Mouse (Mus musculus) T-helper 1 cell (primary cell): ENCODE measurements around the gene Tpra1.

Experiments used
- in situ Hi-C: fragments of 300-600 bp; cut with MboI, MseI; formaldehyde crosslinking; loops from one replicate; pipeline ENCODE4 v1.15.1; 2025; ENCODE audit warnings: high pct_unique_total_duplicates

The Tpra1 gene

DNA sequence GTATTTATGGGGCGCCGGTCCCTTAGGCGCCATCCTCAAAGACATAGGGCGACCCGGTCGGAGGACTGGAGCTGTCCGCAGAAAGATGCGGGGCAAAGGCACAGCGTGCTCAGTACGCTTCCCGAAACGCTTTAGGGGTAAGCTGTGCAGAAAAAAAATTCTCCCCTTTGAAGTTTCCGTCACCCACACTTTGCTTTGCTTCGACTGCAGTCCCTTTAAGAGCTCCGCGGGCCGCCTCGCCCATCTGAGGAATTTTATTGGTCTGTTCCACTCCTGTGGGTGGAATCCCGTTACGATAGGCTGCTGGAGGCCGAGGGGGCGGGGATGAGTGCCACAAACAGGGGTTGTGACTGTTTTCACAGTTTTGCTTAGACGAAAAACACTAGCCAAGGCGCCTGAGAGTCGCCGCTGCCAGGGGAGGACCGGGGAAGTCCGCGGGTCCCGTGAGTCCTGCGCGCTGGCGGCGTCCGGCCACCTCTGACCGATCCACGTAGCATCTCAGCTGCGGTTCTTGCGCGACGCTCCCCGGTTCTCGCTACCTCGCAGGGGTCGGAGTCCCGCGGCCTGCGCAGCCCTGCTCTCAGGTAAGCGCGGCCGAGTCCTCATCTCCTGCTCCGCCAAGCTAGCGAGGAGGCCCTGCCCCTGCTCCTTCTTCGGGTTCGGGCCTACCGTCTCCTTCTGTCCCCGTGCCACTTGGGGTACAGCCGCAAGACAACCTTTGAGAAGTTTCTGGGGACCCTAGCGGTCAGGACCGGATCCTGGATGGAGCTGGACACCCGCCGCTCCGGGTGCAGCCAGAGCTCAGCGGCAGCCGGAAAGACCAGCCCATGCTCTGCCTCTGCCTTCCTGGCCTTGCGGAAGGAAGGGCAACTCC is at the start of gene Tpra1:
TSS of gene Tpra1 (plus strand) at position 305 of the 874 bp plus-strand sequence.
- in situ Hi-C loops = loop anchor here (10.0 kb wide), 1 partner anchor 1843 kb away; no protein-coding TSS in a partner anchor

DNA sequence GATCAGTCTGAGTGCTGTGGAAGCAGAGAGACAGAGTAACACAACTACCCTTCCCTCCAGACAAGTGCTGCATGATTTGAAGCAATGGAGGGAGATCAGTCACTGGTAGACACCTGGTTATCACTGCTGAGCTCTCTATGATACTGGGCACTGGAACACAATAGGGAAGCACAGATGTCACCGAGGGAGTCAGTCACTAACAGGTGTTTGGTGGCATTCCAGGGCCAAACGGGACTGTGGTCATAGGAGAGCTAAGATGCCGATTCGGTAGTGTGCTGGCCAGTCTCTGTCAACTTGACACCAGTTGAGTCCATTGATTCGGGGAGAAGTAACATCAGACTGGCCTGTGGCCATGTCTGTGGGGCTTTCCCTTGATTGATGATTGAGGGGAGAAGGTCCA is 47.5 kb upstream of the Tpra1 start:
- in situ Hi-C loops = no loop called here

DNA sequence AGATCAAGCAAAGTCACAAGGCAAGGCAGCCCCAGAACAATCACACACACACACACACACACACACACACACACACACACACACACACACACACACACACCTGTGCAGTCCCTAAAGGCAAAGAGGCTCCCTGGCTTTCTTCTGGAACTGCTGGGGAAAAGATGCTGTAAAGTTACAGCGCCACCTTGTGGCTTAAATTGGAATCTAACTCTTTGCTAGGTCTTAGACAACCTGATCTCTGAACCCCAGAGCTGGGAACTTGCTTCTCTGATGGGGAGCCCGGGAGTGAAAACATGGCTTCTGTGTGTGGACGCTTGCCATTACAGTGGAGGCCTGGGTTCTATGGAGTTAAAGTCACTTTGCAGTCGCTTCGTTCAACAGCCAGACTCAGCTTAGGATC is 46.4 kb upstream of the Tpra1 start:
- in situ Hi-C loops = no loop called here

DNA sequence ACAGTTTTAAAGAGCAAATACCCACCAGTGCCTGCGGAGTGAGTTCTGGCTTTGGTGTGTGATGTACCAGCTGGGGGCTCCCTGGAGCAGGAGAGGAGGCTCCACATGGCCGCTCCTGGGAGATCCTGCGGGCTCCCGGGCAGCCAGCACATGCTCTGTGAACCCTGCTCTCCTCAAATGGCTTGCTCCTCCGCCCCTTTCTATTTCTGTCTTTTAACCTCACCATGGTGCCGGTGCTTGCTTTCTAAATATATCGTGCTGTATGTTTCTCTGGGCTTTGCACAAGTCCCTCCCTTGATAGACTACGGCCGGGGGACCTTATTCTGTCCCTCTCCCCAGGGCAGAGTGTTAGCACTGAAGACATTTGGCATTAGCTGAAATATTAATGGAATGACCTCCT is 44.8 kb upstream of the Tpra1 start:
- in situ Hi-C loops = no loop called here

DNA sequence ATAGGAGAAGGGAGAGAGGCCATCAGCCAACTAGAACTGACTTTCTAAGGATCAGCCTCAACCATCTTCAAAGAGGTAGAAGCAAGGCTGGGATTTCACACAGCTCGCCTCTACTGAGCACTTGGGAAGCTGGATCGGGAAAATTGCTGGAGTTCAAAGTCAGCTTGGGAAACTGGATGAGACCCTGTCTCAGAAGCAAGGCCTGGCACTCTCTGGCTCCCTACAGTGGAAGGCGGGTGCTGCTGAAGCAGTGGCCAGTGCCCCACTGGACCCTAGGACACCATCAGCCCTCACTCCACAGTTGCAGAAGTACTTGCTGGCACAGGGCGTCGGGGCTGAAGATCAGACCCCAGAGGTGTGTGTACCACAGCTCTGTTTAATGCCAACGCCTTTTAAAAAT is 44.2 kb upstream of the Tpra1 start:
- in situ Hi-C loops = no loop called here

DNA sequence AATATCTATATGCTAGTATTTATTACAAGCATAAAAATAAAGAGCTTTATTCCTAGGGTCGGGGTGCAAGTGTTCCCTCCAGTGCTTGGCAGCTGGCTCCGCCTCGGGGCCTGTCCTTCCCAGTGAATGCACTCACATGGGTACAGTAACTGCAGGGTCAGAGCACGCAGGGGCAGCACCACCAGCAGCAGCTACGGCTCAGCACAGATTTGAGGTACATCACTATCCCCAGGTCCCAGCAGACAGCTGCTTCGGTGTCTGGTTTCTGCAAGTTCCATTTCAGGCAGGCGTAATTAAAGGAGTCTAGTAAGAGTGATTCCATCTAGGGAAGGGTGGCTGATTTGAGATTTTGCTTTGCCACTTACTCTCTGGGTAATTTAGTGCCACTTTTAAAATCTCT is 43.7 kb upstream of the Tpra1 start:
- in situ Hi-C loops = no loop called here

DNA sequence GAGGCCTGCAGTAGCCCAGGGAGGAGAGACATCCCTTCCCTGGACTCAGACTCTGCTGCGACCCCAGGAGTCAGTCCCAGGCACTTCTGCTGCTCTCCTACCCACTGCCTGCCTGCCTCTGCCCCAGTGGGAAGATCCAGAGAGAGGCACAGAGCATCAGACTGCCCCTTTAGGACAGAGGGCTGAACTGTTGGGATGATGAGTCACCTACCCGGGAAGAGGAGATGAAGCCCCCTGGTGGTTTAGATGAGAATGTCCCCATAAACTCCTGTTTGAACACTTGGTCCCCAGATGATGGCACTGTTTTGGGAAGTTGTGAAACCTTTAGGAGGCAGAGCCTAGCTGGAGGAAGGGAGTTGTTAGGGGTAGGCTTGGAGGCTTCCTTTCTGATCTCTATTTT is 41.1 kb upstream of the Tpra1 start:
- in situ Hi-C loops = no loop called here

DNA sequence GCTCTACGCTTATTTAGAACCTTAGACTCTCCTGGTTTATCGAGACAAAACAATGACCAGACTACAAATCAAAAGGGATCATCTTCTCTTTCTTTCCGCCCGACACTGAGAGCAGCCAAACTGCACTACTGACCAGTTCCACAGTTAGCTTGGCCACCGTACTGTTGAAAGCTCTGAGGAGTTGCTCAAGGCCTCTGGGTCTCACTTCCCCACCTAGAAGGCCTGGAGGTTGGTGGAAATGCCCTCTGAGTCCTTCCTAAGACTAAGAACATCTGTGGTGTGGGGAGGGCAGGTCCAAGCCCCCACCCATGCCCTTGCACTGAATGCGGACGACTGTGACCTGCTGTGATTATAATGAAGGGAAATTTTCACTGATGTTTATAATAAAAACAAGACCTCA is 36.3 kb upstream of the Tpra1 start:
- in situ Hi-C loops = no loop called here

DNA sequence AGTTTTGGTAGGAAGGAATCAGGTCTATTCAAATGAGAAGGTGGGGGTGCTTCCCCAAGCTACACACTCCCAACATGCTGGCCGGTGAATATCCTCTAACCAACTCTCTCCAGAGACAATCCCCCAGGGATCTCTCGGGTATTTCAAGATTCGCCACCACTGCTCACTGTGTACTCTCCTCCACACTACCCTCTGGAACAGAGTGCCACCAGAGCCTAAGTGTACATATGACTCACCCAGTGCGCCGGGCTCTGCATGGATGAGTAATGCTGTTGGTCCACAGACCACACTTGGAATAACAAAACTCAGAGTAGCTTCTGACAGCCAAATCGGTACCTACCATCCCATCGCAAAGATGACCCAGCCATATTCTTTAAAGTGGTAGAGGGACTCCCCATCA is 32.6 kb upstream of the Tpra1 start:
- in situ Hi-C loops = no loop called here

DNA sequence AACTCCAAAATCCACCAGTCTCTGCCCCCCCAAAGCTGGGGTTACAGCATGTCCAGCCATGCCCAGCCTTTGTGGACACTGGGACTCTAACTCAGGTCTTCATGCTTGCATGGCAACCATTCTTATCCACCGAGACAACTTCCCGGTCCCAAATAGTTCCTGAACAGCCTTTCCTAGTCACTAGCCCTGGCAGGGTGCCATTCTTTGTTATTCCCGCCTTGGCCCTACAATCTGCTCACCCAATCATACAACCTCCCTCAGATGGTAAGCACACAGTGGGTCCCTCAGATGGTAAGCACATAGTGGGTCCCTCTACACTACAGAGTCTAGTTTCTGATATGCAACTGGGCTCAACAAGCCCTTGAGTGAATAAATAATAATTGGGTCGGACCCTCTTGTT is 31.5 kb upstream of the Tpra1 start:
- in situ Hi-C loops = no loop called here

DNA sequence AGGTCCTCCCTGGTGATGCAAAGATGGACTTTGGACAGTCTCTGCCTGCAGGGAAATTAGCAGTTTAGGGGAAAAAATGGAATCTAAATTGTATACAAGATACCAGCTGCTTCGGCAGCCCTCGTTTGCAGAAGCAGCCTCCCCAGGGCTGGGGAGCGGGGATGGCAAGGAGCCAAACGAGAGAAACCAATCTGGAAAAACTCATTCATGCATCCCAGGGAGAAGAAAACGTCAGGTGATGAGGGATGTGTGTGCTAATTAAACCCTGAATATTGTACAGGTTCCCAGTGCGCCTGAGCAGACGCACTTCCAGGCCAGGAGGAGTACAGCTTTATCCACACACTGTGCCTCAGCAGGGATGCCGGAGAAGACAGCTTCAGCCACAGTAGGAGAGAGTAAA is 30.5 kb upstream of the Tpra1 start:
- in situ Hi-C loops = no loop called here

DNA sequence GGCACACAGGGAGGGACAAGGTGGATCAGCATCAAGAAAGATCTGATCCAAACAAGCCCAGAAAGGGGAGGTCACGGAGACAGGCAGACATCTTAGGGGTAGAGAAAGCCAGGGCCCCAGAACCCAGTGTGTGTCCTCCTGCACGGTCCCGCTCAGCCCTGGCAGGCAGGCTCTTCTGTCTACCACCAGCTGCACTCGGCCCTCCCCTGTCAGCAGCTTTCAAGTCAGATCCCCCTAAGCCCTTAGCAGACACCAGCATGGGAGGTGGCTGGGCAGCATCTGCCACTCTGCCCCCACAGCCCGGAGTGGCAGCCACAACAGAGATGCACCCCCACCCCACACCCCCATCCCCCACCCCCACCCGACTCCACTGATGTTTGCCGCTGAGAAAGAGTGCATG is 29.2 kb upstream of the Tpra1 start:
- in situ Hi-C loops = no loop called here

DNA sequence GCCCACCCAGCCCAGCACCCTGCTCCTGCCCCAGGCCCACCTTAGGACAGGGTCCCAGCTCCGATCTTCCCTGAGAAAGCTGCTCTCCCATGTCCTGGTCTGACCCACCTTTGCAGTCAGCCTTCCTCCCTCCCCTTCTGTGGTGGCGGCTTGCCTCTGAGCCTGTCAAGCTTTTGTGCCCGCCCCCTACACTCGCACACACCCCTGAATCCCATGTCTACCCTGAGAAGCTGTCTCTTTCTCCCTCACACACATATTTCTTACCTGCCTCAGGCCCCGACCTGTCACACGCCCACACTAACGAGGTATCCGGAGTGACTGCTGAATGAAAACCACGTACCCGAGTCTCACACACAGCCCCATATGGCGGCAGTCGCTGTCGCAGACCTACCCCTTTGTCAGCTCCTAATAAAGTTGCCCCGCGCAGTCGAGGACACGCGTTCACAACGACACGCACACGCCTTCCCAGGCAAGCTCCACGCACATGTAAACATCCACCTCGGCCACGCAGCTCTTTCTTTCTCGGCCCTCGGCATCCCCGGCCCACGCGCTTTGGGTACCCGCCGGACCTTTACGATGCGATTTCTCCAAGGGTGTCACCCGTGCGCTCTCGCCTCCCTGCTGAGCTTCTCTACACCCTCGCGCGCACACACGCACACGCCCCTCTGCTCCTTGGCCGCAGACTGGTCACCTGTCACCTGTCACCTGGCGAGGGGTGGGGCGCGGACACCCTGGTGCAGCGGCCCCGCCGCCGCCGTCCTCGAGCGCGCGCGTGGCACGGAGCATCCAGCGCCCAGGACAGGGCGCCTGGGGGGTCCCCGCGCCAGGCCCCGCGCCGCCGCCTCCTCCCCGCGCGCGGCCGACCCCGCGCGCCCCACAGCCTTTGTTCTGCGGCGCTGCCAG is 27.8 kb upstream of the Tpra1 start:
- in situ Hi-C loops = no loop called here

DNA sequence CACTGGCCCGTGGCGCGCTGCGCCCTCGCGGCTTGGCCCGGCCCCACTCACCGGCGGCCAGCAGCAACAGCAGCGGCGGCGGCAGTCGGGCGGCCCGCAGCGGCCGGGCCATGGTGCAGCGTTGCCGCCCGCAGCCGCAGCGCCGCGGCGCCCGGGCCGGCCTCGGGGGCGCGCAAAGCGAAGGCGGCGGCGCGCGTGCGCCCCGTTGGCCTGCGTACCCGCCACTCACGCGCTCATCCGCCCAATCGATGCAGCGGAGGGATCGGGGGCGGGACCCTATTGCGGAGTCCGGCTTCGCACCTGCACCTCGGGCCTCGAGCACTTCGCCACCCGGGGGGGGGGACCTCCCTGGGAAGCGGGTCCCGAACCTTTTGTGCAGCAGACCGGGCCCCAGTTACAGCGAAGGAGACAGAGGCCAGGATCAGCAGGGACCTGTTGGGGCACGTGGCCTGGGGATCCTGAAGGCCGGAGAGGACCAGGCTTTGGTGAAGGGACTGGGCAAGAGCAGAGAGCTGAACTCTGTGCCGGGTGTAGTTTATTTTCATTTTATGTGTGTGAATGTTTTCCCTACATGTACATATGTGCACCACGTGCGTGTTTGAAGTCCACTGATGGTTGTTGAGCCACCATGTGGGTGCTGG is 27.1 kb upstream of the Tpra1 start, which contains the start of gene Podxl2:
TSS of gene Podxl2 (minus strand) at position 177 of the 641 bp plus-strand sequence.
- in situ Hi-C loops = no loop called here

DNA sequence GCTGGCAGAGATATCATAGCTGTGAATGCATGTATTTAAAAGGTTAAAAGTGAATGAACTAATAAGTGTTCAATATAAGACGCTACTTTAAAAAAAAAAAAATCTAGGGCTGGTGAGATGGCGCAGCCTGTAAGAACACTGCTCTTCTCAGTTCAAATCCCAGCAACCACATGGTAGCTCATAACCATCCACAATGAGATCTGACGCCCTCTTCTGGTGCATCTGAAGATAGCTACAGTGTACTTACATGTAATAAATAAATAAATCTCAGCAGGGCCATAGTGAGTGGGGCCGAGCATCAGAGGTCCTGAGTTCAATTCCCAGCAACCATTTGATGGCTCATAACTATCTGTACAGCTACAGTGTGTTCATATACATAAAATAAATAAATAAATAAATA is 22.6 kb upstream of the Tpra1 start:
- in situ Hi-C loops = no loop called here

DNA sequence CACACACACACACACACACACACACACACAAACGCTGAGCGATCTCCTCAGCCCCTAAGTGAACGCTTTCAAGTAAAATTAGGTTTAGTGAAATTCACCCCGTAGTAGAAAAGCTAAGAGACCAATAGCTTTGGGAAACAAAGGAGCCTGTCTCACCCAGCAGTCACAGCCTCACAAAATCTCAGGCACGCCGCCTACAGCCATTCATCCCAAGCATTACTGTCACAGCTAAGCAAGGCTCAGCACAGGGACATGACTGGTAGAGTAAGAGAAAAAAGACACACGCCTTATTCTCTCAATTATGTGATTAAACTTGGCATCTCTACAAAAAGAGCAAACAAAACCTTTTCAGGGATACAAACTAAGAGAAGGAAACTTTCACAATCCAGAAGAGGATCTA is 20.7 kb upstream of the Tpra1 start:
- in situ Hi-C loops = no loop called here

DNA sequence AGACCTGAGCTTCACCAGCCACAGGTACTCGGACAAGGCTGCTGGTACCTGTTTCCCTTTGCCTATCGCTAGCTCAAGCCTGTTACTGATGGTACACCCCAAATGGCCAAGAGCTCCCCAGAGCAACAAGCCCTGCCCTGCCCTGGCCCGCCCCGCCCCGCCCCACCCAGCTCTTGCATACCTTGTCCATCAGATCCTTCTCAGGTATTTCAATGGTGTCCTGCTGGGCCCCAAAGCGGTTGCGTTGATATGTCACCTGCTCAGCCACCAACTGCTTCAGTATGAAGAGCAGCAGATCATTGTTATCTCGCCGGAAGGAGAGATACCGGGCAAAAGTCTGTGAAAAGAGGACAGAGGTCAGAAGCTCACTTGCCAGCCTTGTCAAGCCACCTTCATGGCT is 17.9 kb upstream of the Tpra1 start:
- in situ Hi-C loops = no loop called here

DNA sequence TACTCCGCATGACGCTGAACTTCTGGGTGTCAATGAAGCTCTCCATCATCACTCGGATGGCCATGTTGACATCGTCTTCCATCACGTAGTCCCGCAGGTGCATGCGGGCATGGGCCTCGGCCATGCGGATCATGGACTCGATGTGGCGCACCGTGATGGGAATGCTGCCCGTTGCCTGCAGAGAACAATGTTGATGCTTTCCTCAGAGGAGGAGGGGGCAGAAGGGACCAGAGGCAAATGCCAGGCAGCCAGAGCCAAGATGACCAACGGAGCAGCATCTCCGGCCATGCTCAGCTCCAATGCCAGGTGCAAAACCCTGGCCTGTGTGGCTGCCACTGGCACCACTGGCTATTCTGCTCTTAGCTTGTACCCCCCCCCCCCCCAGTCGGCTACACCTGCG is 17.4 kb upstream of the Tpra1 start:
- in situ Hi-C loops = no loop called here

DNA sequence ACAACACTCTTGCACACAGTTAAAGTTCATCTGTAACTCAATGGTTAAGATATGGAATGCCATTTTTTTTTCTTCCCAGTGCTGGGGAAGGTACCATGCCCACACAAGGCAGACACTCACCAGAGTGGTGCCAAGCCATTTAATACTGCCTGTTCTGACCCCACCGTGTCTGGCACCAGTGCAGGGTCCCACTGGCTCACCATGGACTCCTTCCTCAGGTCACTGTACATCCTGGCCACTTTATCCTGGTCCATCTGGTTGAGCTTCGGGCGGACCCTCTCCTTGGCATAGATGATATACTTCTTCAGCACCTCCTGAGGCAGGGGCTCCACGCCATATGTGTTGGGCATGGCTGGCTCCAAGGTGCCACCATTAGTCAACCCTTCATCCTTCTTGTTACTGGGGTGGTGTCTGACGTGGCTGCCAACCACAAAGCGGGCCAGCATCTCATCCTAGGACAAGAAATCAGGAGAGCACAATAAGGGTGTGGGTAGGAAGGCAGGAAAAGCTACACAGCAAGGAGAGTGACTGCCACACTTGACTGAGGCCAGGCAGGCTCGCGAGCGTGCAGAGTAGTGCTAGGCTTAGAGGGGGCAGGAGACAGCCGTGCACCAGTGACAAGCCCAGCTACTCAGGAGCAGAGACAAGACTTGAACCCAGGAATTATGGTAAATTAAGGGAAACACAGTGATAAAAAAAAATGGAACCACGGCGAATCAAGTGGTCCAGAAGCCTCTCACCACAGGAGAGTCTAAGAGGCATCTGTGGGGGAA is 16.2 kb upstream of the Tpra1 start:
- in situ Hi-C loops = no loop called here

DNA sequence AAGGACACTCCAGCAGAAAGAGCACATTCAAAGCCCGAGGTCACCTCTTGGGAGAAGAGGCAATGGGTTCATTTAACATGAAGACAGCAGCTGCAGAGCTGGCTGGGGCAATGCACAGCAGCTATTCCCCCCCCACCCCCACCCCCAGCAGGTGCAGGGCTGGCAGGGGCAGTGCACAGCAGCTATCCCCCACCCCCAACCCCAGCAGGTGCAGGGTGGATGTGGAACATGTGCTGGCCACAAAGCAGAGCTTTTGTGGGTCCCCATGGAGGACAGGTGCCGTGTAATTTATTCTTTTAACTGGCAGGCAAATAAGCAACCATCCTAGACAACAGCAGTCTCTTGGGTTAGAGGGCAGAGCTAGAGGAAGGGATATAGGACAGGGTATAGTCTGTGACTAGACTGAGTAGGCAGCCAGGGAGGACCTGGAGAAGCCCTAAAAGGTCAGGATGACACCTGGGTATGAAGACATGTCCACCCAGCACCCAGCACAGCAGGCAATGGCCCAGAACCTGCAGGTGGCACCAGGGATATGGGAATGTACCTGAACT is 15.6 kb upstream of the Tpra1 start:
- in situ Hi-C loops = no loop called here

DNA sequence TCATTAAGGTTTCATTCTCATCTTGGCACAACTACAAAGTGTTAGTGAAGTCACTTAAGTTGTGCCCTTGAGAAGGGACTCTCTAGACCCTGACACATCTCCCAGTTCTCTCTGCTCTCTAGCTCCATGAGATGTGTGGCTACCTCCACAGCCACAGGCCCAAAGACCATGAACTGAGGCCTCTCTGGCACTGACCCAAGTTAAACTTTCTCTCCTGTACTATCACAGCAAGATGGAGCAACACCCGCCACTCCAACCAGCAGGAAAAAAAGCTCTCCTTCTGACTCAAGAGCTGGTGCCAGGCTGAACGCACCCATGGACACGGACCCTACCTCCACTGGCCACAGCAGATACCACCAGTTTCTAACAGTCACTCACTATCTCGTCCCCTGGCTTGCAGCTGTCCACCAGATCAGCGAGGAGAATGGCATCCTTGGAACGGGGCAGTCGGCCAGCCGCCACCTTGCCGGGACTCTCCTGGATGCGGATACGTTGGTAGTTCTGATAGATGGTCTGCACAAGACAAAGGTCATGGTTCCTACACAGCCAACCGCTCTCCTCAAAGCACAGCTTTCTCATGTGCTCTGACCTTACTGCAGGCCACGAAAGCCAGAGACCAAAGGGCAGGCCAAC is 12.5 kb upstream of the Tpra1 start:
- in situ Hi-C loops = no loop called here
